ENCODE assay signal across 22 mouse cellular contexts in the genomic region with DNA sequence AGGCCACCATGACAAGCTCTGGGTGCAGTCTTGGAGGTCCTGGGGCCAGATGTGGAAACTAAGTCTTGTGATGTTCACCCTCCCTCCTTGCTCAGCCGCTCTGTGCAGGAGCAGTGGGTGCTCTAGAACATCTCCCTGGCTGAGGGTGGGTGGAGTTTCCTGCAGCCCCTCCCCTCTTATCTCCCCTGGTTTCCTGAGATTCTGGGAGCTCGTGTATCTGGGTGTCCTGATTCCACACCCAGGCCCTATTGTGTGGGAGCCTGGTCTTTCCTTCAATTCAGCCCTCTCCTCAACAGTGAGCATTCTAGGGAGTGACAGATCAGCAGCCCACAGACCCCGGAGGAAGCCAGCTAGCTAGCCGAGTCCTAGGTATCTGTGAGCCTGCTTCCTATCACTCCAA. TPM values are rescaled to one million over a fixed set of nuclear protein-coding genes. Genes with fewer than 3 reads are reported as not detected.
DNase-seq lines count a peak whose midpoint lies in the region; ATAC-seq and TF ChIP-seq lines count a peak whose summit lies in the region.
"Had no signal": no experiment of that assay in that cellular context is flagged by ENCODE, and none has a peak within 500 bp of the region (broad histone marks: within the 10 kb centered on the region; RNA-seq: fewer than 3 reads in every experiment).

No protein-coding gene starts in this region.

- no peaks in the 10 kb centered on the region for H3K36me3 ChIP-seq in liver, postnatal 0 days (replicated peaks; ENCODE audit: insufficient read depth, low read length)
- H3K36me3 ChIP-seq in heart, postnatal 0 days (replicated peaks; ENCODE audit: control insufficient read depth, insufficient read depth, low read length), result no peaks in the 10 kb centered on the region
- H3K36me3 ChIP-seq: intestine, embryonic 15.5 days; neural tube, embryonic 15.5 days had no signal

- H3K4me1 ChIP-seq in liver, postnatal 0 days (ENCODE audit: insufficient read depth), result peaks cover 54% of the 10 kb centered on the region
- H3K4me1 ChIP-seq in heart, postnatal 0 days (ENCODE audit: control insufficient read depth, insufficient read depth), result peaks cover 18% of the 10 kb centered on the region
- peaks cover 26% of the 10 kb centered on the region for H3K4me1 ChIP-seq in lung, adult 2 months (ENCODE audit: control insufficient read depth, insufficient read depth, low read length)

- H3K27me3 ChIP-seq in liver, postnatal 0 days (ENCODE audit: insufficient read depth, low read length), result no peaks in the 10 kb centered on the region
- no peaks in the 10 kb centered on the region for H3K27me3 ChIP-seq in heart, postnatal 0 days (ENCODE audit: control insufficient read depth, insufficient read depth, low read length)
- H3K27me3 ChIP-seq: intestine, embryonic 15.5 days; neural tube, embryonic 15.5 days had no signal

- H3K9me3 ChIP-seq in liver, postnatal 0 days (ENCODE audit: low read length), result no peaks in the 10 kb centered on the region
- no peaks in the 10 kb centered on the region for H3K9me3 ChIP-seq in heart, postnatal 0 days (replicated peaks; ENCODE audit: control insufficient read depth, low read length)
- H3K9me3 ChIP-seq: intestine, embryonic 15.5 days; neural tube, embryonic 15.5 days had no signal

- no peak for TF ChIP-seq CTCF in liver, postnatal 0 days (IDR thresholded peaks at IDR 0.05; ENCODE audit: low read depth)
- no peak for TF ChIP-seq CTCF in heart, postnatal 0 days (IDR thresholded peaks at IDR 0.05; ENCODE audit: low read depth)
- no peak for TF ChIP-seq CTCF in lung, adult 2 months (IDR thresholded peaks at IDR 0.05; ENCODE audit: insufficient read depth, low read length)

- TF ChIP-seq POLR2A in lung, adult 2 months (IDR thresholded peaks at IDR 0.05; ENCODE audit: borderline replicate concordance, extremely low read depth, low read depth, low read length), result peak; percentile 75; the same call in 1 of the 2 replicates

- peak; percentile 78 for DNase-seq in liver
- no peak for DNase-seq in liver, postnatal 0 days
- no peak for DNase-seq in heart, postnatal 0 days (ENCODE audit: low spot score)
- DNase-seq in lung, adult 2 months, result peak; percentile 40
- no peak for DNase-seq in right cerebral cortex, postnatal 36 days (ENCODE audit: low spot score in 2 of 2)
- no peak for DNase-seq in frontal cortex, postnatal 10 days (ENCODE audit: low spot score in 2 of 2)
- no peak for DNase-seq in kidney, postnatal 4 days
- DNase-seq: adrenal gland, postnatal 10 days; cerebellum, postnatal 14 days; kidney, postnatal 14 days; left cerebral cortex, postnatal 4 days; retina, postnatal 1 day had no signal

- no peak for TF ChIP-seq EP300 in liver, postnatal 0 days (IDR thresholded peaks at IDR 0.05; ENCODE audit: low read depth)
- no peak for TF ChIP-seq EP300 in heart, postnatal 0 days (IDR thresholded peaks at IDR 0.05; ENCODE audit: low read depth)

- H3K4me3 ChIP-seq in liver, postnatal 0 days (ENCODE audit: low read depth, low read length), result no peak overlapping the region
- no peak overlapping the region for H3K4me3 ChIP-seq in heart, postnatal 0 days (ENCODE audit: low read depth, low read length)
- H3K4me3 ChIP-seq in lung, adult 2 months (replicated peaks; ENCODE audit: extremely low read depth, low read depth, low read length), result no peak overlapping the region
- H3K4me3 ChIP-seq: intestine, embryonic 15.5 days; neural tube, embryonic 15.5 days had no signal

- WGBS in liver, postnatal 0 days (ENCODE audit: insufficient replicate concordance), result 23% methylated on average over 4 of the region's 4 CpGs
- WGBS in heart, postnatal 0 days, result 36% methylated on average over 4 of the region's 4 CpGs
- 42% methylated on average over 4 of the region's 4 CpGs for WGBS in lung, adult 2 months

- no peak overlapping the region for H3K27ac ChIP-seq in liver, postnatal 0 days (ENCODE audit: low read depth)
- H3K27ac ChIP-seq in heart, postnatal 0 days (ENCODE audit: low read depth), result peak overlapping the region; percentile 22
- H3K27ac ChIP-seq: intestine, embryonic 15.5 days; neural tube, embryonic 15.5 days; stomach, postnatal 0 days had no signal

- no peak overlapping the region for H3K4me2 ChIP-seq in liver, postnatal 0 days (ENCODE audit: low read depth, low read length)
- H3K4me2 ChIP-seq in heart, postnatal 0 days (ENCODE audit: low read depth, low read length), result no peak overlapping the region
- H3K4me2 ChIP-seq: intestine, embryonic 15.5 days; neural tube, embryonic 15.5 days had no signal

- H3K9ac ChIP-seq in liver, postnatal 0 days (replicated peaks), result no peak overlapping the region
- H3K9ac ChIP-seq in heart, postnatal 0 days (replicated peaks; ENCODE audit: low read depth, low read length), result no peak overlapping the region
- H3K9ac ChIP-seq: intestine, embryonic 15.5 days; neural tube, embryonic 15.5 days had no signal

- no peak for ATAC-seq in liver, postnatal 0 days
- ATAC-seq in heart, postnatal 0 days (ENCODE audit: insufficient read depth, low read depth), result 0 out of 2 replicates have a peak, but pooled peaks have one; percentile 28
- no peak for ATAC-seq in inflammation-experienced regulatory T-cells, adult 6 months
- ATAC-seq: intestine, embryonic 15.5 days had no signal

RNA-seq across cellular contexts. Expression of a gene that starts 9.9 kb away (rescaled TPM):
- polyA plus RNA-seq in liver, postnatal 0 days (2015; fragmentation: Nextera tagmentation; extraction: Ambion mirVana), result 134 and 135 TPM in 2 replicates
- total RNA-seq in heart, postnatal 0 days (2014; rRNA removed; ENCODE audit: low replicate concordance), result 146 and 148 TPM in 2 replicates
- 56.4 and 58.0 TPM in 2 replicates for polyA plus RNA-seq in heart, postnatal 0 days (2015; fragmentation: Nextera tagmentation; extraction: Ambion mirVana)
- 1,047 and 1,116 TPM in 2 replicates for polyA plus RNA-seq in lung, adult 2 months (2012; rRNA removed)
- polyA plus RNA-seq in inflammation-experienced regulatory T-cells, adult 6 months (2017; shearing (Covaris generic)), result not detected

RNA-seq across cellular contexts. Expression of a gene that starts 49.8 kb away (rescaled TPM):
- polyA plus RNA-seq in liver, postnatal 0 days (2015; fragmentation: Nextera tagmentation; extraction: Ambion mirVana), result 0.08 and 0.09 TPM in 2 replicates
- not detected in 2 replicates for total RNA-seq in heart, postnatal 0 days (2014; rRNA removed; ENCODE audit: low replicate concordance)
- not detected in 2 replicates for polyA plus RNA-seq in heart, postnatal 0 days (2015; fragmentation: Nextera tagmentation; extraction: Ambion mirVana)
- not detected in 2 replicates for polyA plus RNA-seq in lung, adult 2 months (2012; rRNA removed)
- polyA plus RNA-seq in inflammation-experienced regulatory T-cells, adult 6 months (2017; shearing (Covaris generic)), result not detected
- total RNA-seq: adrenal gland, postnatal 10 days; ES-E14; layer of hippocampus, postnatal 10 days; left cerebral cortex, postnatal 4 days had no signal
- polyA plus RNA-seq: C2C12; embryonic facial prominence, embryonic 14.5 days; forebrain, embryonic 11.5 days; hindbrain, embryonic 11.5 days; neural tube, embryonic 15.5 days; stomach, postnatal 0 days had no signal

Comparison
In these comparisons a context has a peak if more than half of its experiments do, and no peak if none do; other contexts are left out.
1. DNase-seq: peak in liver (single experiment) and lung, adult 2 months (single experiment); none in liver, postnatal 0 days (single experiment), heart, postnatal 0 days (single experiment), right cerebral cortex, postnatal 36 days (0 of 2), frontal cortex, postnatal 10 days (0 of 2) and kidney, postnatal 4 days (0 of 2).
2. RNA of a gene that starts 9.9 kb away (polyA plus RNA-seq): 1,047 to 1,116 TPM in lung, adult 2 months, 134 to 135 TPM in liver, postnatal 0 days and 56.4 to 58.0 TPM in heart, postnatal 0 days; not detected in inflammation-experienced regulatory T-cells, adult 6 months; every median in the first group is over 10 times any median in the second.